Mouse (Mus musculus) megakaryocyte, embryonic 14.5 days (primary cell): ENCODE measurements around the gene Lrp5. TPM values are rescaled to one million over a fixed set of nuclear protein-coding genes. Genes with fewer than 3 reads are reported as not detected.
A peak's percentile ranks its signal among the peaks of the same experiment; 100 is the strongest.

Experiments used
- H3K27me3 ChIP-seq: replicated peaks from 2 replicates; pipeline ENCODE3; 2012; ENCODE audit warnings: inconsistent platforms
- H3K36me3 ChIP-seq: replicated peaks from 2 replicates; pipeline ENCODE3; 2012; ENCODE audit warnings: low read length, inconsistent platforms, mixed read lengths
- H3K4me1 ChIP-seq: 2 replicates; pipeline ENCODE4 v1.6.1; 2012; ENCODE audit warnings: inconsistent platforms
- H3K4me3 ChIP-seq: replicated peaks from 2 replicates; pipeline ENCODE3; 2012; ENCODE audit warnings: moderate library complexity, mild to moderate bottlenecking, inconsistent platforms
- H3K9me3 ChIP-seq: 2 replicates; pipeline ENCODE4 v1.6.1; 2012; ENCODE audit warnings: inconsistent platforms
- FLI1 ChIP-seq: IDR thresholded peaks from 2 replicates; pipeline ENCODE4 v1.6.1; 2012; ENCODE audit warnings: low read length, inconsistent platforms, mixed read lengths
- GATA1 ChIP-seq: IDR thresholded peaks from 3 replicates; pipeline ENCODE4 v1.6.1; 2012; ENCODE audit warnings: mixed read lengths, low read length, inconsistent platforms, borderline replicate concordance
- polyA plus RNA-seq: library from polyadenylated mRNA; stranded (reverse); fragments of >175 nt; gene quantifications from 2 replicates; pipeline ENCODE4 v1.2.3, GENCODE M21; 2012; ENCODE audit warnings: low replicate concordance; ENCODE audit not compliant: insufficient read depth

Lrp5 gene
- 11.6 and 18.0 TPM in 2 replicates for polyA plus RNA-seq

DNA sequence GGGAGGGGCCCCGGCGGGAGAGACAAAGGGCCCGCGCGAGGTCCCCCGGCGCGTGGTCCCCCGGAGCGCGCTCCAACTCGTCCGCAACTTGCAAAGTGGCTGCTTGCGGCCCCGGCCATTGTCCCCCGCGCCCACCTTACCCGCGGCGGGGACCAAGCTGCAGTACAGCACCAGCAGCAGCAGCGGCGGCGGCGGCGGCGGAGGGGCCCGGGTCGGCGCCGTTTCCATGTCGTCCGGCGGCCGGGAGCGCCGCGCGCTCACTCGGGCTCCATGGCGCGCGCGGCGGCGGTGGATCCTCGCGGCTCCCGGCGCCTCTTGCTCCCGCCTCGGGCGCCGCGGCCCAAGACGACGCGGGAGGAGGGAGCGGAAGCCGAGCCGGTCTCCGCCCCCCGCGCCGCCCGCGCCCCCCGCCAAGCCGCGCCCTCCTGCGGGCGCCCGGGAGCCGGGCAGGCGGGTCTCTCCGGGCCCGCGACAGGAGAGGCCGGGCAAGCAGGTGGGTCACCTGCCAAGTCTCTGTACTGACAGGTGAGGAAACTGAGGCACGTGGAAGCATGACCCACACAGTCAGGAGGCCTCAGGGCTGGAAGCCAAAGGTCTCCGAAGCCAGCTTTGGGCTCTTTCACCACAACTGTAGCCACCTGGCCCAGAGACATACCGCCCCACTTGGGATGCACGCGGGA lies at the start of gene Lrp5:
Gene Lrp5, minus strand, starts transcription at position 350 of the 680 bp plus-strand sequence.
- TF ChIP-seq GATA1 (no peak), FLI1 (no peak)
- Histone ChIP-seq H3K27me3 (peaks cover 68% of the 10 kb centered on the region), H3K9me3 (peaks cover 9% of the 10 kb centered on the region), H3K4me3 (peak within 1 kb of the TSS; percentile 91), H3K4me1 (peaks cover 36% of the 10 kb centered on the region), H3K36me3 (no peaks in the 10 kb centered on the region)

DNA sequence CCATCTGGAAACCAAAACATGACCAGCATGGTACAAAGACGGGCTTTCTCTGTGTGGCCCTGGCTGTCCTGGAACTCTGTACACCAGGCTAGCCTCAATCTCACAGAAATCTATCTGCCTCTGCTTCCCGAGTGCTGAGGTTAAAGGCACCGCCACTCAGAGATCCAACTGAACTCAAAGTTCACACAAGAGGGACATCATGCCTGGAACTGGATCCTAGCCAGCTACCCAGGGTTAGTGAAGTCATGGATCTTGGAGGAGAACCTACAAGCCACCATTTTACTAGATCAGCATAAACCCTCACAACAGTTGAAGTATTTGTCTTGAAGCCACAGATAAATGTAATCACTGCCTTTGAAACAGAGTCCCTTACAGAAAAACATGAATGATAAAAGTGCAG lies 49.6 kb upstream of the Lrp5 start:
- no peak overlapping the region for H3K4me3 ChIP-seq
- TF ChIP-seq GATA1: no peak
- no peak for TF ChIP-seq FLI1

DNA sequence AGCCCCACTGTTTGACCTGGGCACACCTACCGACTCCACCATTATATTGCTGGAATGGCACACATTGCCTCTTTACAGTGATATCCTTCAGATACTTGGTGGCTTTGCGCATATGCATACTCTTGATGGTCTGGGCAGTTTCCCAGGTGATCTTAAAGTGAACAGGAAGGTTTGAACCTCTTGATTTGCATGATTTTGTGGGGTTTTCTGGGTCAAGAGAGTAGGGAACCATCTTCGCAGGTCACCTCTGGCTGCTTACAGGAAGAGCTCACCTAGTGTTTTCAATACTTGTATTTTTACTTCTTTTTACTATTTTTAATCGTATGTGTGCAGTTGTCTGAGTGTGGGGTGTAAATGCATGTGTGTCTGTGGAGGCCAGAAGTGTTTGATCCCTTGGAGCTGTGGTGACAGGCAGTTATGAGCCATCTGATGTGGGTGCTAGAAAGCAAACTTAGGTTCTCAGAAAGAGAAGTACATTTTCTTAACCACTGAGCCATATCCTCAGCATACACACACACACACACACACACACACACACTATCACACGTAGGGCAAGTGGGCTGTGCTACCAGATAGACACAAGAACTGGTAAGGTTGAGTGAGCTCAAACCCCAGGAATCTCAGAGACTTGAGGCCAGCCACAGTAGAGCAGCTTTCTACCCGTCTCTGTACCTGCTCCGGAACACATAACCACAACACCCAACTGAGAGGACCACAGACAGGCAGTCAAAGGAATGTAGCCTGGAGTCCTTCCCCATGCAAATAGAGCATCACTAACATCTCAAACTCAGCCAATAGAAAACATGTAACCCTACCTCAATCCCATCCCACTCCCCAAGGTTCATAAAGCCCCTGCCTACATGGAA lies 44.6 kb upstream of the Lrp5 start:
- Histone ChIP-seq H3K4me1 (no peaks in the 10 kb centered on the region), H3K36me3 (no peaks in the 10 kb centered on the region), H3K4me3 (no peak overlapping the region), H3K9me3 (peaks cover 4% of the 10 kb centered on the region; the same call in 1 of the 2 replicates), H3K27me3 (peaks cover 14% of the 10 kb centered on the region)
- TF ChIP-seq GATA1: no peak

More for the DNA sequence above, 49.6 kb upstream of the Lrp5 start:
- Histone ChIP-seq H3K36me3 (no peaks in the 10 kb centered on the region), H3K9me3 (peaks cover 4% of the 10 kb centered on the region; the same call in 1 of the 2 replicates), H3K27me3 (peaks cover 13% of the 10 kb centered on the region), H3K4me1 (no peaks in the 10 kb centered on the region)

DNA sequence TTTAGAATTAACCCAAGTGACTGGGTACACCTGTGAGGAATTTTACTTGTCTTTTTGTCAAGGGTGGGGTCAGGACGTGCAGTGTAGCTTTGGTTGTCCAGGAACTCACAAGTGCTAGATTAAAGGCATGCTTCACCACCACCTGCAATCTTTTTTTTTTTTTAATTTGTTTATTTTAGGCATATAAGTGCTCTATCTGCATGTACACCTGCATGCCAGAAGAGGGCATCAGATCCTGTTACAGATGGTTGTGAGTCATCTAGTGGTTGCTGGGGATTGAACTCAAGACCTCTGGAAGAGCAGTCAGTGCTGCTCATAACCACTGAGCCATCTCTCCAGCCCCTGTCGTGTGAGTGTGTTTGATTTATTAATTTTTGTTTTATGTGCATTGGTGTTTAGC lies 42.5 kb upstream of the Lrp5 start:
- peaks cover 3% of the 10 kb centered on the region; the same call in 1 of the 2 replicates for H3K4me1 ChIP-seq
- no peak for TF ChIP-seq FLI1
- TF ChIP-seq GATA1: no peak
- peaks cover 8% of the 10 kb centered on the region for H3K27me3 ChIP-seq
- no peak overlapping the region for H3K4me3 ChIP-seq
- H3K9me3 ChIP-seq: peaks cover under 1% of the 10 kb centered on the region
- H3K36me3 ChIP-seq: no peaks in the 10 kb centered on the region

DNA sequence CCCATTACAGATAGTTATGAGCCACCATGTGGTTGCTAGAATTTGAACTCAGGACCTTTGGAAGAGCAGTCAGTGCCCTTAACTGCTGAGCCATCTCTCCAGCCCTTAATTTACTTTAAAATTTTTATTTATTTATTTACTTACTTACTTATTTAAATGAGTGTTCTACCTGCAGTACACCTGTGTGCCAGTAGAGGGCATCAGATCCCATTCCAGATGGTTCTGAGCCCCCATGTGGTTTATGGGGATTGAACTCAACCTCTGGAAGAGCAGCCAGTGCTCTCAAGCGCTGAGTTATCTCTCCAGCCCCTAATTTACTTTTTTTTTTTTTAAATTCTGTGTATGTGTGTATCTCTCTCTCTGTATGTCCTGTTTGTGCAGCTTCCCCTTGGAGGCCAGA lies 38.4 kb upstream of the Lrp5 start:
- Histone ChIP-seq H3K9me3 (peaks cover 11% of the 10 kb centered on the region), H3K4me3 (no peak overlapping the region), H3K4me1 (peaks cover 7% of the 10 kb centered on the region), H3K36me3 (no peaks in the 10 kb centered on the region), H3K27me3 (peaks cover 5% of the 10 kb centered on the region)
- TF ChIP-seq GATA1 (no peak), FLI1 (no peak)

DNA sequence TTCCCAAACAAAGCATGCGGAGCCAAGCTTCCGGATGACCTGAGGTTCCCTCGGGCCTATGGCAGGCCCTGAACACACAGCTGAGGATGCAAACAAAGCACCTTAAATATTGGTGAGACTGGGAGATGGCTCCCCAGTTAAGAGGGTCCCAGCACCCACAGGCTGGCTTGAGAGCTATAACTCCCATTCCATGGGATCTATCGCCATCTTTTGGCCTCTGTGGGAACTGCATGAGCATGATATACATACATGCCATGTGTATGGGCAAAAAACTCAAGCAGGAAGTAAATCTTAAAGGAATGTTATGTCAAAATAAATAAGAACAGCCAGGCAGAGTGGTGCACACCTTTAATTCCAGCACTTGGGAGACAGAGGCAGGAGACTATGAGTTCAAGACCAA lies 37.5 kb upstream of the Lrp5 start:
- TF ChIP-seq FLI1 (no peak), GATA1 (no peak)
- H3K9me3 ChIP-seq: peaks cover 11% of the 10 kb centered on the region
- peaks cover 5% of the 10 kb centered on the region for H3K27me3 ChIP-seq
- H3K4me1 ChIP-seq: peaks cover 15% of the 10 kb centered on the region
- no peaks in the 10 kb centered on the region for H3K36me3 ChIP-seq
- H3K4me3 ChIP-seq: no peak overlapping the region

DNA sequence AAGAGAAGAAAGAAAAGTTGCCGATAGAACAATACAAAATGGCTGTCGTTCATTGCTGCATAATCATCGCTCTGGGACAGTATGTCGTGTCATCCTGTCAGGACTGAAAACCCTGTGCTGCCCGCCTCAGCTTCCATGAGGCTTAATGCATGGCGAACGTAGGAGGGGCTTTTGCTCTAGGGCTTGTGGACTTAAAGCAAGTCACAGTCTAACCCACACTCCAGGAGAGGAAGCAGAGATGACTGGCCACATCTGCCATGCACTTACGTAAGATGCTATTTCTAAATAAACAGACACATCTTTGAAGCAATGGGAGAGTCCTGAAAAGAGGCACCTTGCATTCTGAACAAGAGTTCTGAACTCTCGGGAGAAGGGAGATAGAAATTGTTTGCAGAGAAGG lies 36.8 kb upstream of the Lrp5 start:
- no peak overlapping the region for H3K4me3 ChIP-seq
- no peaks in the 10 kb centered on the region for H3K36me3 ChIP-seq
- H3K9me3 ChIP-seq: peaks cover 11% of the 10 kb centered on the region
- TF ChIP-seq GATA1: no peak
- TF ChIP-seq FLI1: no peak
- H3K4me1 ChIP-seq: peaks cover 19% of the 10 kb centered on the region
- peaks cover 3% of the 10 kb centered on the region for H3K27me3 ChIP-seq

- Histone ChIP-seq H3K27me3 (no peaks in the 10 kb centered on the region), H3K9me3 (peaks cover 11% of the 10 kb centered on the region), H3K4me3 (peak overlapping the region; percentile 94), H3K36me3 (peaks cover 37% of the 10 kb centered on the region), H3K4me1 (peaks cover 19% of the 10 kb centered on the region)
- TF ChIP-seq FLI1 (no peak), GATA1 (no peak)
Measured at GRCm38 (mm10) chr19:3719362-3719891, 33.1 kb upstream of the Lrp5 start.

DNA sequence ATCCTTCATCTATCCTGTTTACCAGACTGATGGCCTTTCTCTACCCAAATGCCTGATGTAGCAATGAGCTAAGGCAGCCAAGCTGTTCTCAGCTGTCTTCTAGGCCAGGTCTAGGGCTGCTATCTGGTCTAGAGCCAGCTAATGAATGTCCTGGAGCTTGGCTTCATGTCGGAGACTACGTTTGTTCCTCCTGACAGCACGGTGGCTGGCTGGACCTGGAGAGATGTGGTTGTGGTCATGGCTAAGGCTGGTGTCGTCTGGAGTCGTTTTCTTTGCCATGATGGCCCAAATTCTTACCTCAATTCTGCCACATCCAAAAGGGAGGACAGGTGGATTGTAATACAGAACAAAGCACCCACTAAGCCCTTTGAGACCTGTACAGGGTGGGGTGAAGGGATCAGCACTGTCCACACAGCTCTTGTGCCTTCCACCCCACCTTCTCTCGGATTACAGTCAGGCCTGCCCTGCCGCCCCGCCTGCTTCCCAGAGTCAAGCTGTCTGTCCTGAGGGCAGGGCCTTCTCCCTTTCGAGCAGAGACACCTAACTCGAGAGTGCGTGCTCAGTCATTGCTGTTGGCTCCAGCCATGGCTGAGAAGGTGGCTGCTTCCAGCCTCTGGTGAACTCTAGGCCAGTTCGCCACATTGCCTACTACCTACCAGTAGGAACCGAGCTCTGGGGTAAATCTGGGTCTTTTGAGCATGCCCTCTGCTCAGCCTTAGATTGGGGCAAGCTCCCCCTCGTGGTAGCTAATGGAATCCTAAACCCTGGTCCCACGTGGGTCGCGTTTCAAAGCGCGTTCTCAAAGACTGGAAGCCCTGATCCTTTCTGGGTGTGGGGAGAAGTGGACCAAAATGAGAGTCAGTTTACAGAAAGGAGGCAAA lies 32.4 kb upstream of the Lrp5 start:
- Histone ChIP-seq H3K36me3 (peaks cover 43% of the 10 kb centered on the region), H3K9me3 (peaks cover 9% of the 10 kb centered on the region), H3K4me1 (peaks cover 17% of the 10 kb centered on the region), H3K4me3 (peak overlapping the region; percentile 94), H3K27me3 (no peaks in the 10 kb centered on the region)
- TF ChIP-seq GATA1 (no peak), FLI1 (no peak)
